Mouse (Mus musculus) hindlimb bud, embryonic 11.5 days (tissue): ENCODE results near the gene Commd2.
A peak's percentile ranks its signal among the peaks of the same experiment; 100 is the strongest.

Experiments used
- DNase-seq: peaks from one replicate; pipeline ENCODE4 v3.0.0-alpha.2; 2012; ENCODE audit warnings: low read depth, low spot score; ENCODE audit errors: extremely low spot score

The Commd2 gene

DNA sequence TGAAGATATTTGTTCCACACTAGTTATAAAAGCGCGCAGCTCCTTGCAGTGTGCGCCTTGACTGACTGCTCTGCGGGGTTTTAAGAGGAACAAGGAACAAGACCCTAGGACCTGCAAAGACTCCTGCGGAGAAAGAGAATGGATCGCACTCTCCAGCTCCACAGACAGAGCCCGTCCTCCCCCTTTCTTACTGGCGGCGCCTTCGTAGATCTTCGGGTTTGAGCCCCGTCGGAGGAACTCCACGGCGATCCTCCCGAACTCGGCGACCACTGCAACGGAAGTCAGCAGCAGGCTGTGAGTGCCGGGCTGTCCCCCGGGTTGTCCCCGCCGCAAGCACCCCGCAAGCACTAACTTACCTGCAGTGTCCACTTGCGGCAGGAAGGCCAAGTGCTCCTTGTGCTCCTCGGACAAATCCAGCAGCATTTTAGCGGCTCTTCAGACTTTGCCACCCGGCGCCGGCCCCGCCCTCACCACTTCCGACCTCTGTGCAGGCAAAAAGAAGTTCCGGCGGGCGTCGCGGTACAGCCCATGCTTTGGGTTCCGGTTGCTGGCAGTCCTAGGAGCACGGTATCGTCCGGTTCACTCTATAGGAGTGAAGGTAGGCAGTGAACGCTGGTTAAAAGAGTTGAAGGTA is at the start of gene Commd2:
Commd2 (minus strand) TSS at position 485 of the 634 bp plus-strand sequence.
- DNase-seq = peak; percentile 35

DNA sequence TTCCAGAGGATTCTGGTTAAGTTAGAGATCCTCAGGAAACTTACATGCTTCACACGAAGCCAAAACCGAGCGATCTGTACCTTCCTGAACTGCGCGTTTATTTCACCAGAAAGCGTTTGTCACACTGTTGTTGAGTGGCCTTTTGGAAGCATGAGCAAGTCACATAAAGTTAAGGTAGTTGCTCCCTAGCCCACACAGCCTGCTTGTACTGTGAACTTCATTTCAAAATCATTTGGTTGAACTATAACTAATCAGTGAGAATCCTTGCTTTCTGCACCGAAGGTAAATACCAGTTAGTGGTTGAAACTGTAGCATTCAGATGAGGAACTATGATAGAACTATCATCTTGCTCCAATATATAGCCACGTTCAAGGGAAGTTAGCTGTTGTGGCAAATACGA is 45.3 kb upstream of the Commd2 start:
- no peak for DNase-seq

DNA sequence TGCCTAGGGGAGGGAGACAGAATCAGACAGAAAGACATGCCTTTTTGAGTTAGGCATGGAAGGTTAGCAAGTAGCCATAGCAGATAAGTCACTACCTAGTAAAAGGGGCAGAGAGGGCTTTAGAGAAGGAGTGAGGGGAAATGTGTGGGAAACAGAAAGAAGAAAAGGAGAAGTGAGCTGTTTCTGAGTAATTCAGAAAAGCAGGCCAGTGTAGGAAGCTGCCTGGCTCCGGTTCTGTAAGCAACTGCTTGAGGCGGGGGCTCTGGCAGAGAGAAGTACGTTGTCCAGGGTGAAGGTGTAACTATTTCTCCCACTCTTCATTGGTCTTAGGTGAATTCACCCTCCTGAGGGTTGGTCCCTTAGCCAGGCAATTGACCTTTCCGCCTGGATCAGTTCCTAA is 44.7 kb upstream of the Commd2 start:
- DNase-seq = no peak

DNA sequence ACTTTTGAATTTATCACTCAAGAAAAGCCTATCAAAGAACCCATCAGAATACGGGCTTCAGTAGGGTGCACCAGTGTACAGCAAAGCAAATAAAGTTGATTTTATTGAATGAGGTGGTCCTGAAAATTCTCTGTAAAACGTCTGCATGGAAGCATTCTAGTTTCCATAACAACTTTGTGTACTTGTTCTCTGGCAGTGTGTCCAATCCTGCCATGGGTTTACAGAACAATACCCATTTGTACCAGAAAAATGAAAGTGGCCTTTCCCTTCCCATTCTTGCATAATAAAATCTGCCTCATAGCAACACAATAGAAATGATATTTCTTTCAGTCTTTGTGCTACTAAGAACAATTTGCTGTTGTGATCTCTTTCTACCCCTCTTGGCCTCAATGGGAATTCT is 41.2 kb upstream of the Commd2 start, which contains the start of gene Ankub1:
Ankub1 (minus strand) TSS at position 81 of the 400 bp plus-strand sequence.
- DNase-seq = no peak

DNA sequence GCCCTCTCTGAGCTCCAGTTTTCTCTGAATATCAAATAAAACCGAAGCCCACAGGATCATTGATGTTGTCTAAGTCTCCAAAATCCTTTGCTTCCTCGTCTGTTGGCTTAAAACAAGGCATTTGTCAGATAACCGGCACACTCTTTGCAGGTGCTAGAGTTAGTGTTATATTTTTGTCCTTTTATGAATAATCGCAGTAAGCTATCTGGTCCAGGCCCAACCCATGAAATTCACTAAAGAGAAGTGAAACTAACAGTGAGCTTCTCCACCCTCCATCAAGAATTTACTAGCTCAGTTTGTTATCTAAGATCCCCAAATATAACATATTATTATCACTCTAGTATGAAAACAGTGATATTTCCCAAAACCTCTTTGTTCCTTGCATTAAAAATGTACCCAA is 40.3 kb upstream of the Commd2 start:
- no peak for DNase-seq

DNA sequence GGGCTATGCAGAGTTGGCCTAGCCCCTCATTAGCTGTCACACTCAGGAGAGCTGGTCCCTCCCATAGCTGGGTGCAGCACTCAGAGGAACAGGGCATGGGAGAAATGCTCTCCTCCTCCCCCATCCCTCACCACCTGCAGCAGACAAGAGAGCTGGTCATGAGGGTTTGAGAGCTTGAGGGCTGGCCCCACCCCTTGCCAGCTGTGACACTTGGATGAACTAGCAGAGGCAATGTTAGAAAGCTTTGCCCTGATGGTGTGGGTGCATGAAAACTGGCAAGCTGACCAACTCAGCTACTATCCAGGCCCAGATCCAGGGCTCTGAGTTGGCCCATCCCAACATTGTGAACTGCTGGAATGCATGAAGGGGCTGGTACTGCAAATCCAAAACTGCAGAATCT is 26.3 kb upstream of the Commd2 start:
- DNase-seq = no peak

DNA sequence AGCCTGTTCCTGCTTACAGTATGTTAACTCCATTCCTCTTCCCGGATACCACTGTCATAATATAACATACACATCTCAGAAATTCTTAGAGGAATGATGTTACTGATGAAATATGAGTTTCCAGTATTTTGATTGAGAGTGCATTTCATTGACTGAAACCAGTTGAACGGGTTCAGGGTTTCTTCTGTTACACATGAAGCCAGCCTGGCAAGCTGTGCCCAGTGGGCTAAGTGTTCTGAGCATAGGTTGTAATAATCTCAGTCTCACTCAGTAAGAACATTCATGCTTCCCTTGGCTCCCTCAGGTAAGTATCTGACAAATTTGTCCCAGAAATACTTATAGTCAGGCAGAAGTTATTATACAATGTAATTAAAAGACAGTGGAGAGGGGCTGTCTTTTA is 22.6 kb upstream of the Commd2 start:
- no peak for DNase-seq

DNA sequence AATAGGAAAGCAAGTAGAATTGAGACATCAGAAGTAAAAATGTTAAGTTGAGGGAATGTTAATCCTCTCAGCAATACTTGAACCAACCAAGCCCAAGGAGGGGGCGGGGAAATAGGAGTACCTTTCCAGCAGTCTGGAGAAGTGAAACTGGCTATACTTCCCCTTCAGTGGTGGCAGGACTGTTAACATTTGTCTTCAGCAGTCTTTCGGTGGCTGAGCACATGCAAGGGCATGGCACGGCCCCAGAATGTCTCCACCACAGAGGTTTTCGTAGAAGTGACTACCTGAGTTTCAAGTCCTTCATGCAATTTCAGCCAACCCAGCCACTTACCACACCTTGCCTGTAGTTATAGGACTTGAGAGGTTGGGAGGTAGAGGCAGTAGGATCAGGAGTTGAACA is 22.1 kb upstream of the Commd2 start:
- no peak for DNase-seq

DNA sequence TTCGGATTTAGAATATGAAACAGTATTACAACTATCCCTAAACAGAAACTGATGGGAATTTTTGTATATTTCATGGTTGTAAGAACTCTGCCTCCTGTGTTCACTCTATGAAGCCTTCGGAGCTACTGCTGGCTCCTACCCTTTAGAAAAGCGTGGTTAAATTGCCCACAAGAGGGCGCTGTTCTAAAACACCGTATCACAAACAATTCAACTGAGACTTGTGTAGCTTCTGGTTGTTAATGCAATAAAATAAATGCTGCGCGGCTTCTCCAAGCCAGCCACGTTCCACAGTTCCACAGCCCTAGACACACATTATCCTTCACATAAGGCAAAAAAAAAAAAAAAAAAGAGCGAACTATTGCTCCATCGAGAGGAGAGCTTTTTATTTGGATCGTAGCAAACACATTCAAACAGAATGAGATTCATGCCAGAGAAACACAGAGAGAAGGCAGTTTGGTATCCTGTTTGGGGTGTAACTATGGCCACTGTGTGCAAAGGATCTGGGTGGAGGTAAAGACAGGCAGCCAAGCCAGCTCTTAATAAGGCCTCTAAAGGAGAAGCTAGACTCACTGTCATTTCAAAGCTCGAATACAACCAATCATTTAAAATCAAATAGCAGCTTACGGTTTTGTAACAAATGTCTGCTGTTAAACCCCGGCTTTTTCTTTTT is 15.7 kb upstream of the Commd2 start:
- peak; percentile 80 for DNase-seq

DNA sequence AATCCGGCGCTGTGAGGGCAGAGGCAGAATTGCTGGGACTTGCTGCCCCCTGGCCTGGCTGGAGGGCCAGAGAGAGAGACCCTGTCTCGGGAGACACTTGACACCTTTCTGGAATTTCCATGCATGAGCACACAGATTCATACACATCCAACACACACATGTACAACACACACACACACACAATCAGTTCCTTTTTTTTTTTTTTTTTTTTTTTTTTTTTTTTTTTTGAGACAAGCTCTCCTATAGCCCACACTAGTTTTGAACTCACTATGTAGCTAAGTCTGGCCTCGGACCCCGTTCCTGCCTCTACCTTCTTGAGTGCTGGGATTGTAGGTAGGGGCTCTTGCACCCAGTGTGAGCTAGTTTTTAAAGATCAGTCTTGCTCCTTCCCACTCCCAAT is 14.4 kb upstream of the Commd2 start:
- DNase-seq = no peak

DNA sequence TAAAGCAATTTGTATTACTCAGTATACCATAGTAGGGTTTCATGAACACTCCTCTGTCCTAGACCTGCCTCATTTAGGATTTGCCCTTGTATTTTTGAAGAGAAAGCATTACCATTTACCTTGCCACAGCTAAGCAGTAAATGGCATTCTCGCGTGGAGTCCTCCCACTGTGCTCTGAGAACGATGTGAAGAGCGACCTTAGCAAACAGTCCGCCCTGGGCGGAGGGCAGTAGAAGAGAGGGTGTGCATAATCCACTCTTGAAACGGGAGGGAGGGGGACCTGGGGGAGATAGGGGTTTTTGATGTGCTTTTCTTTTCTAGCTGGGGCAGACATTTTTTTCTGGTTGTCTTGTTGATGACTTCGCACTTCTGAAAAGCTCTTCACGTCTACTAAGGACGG is 13.2 kb upstream of the Commd2 start:
- DNase-seq = no peak

DNA sequence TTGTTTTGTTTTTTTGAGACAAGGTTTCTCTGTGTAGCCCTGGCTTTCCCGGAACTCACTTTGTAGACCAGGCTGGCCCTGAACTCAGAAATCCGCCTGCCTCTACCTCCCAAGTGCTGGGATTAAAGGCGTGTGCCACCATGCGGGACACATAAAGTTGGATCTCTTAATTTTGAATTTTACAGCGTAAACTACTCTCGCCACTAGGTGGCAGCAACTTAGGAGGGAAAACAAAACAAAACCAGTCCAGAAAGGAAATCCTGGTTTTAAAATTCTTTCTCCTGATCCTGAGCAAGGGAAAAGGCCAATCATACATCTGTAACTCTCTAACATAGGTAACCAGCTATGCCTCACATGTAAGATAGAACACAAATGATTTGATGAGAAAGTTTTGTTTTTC is 12.2 kb upstream of the Commd2 start:
- DNase-seq = peak; percentile 71

DNA sequence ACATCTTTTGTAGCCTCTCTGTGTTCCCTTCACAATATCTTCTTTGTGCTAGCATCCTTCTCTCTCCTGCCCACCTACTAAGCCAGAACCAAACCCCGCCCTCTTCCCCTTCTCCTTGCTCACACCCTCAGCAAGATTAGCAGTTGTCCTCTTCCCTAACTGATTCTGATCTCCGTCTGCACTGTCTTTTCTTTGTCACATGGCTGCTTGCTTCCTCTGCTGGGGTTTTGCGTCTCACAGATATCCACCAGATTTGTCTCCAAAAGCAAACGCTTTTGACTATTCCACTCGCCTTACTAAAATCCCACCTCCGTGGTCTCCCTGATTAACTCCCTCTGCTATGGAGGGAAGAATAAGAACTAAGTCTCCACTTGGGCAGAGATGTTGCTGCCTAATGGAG is 7.1 kb upstream of the Commd2 start:
- DNase-seq = no peak

DNA sequence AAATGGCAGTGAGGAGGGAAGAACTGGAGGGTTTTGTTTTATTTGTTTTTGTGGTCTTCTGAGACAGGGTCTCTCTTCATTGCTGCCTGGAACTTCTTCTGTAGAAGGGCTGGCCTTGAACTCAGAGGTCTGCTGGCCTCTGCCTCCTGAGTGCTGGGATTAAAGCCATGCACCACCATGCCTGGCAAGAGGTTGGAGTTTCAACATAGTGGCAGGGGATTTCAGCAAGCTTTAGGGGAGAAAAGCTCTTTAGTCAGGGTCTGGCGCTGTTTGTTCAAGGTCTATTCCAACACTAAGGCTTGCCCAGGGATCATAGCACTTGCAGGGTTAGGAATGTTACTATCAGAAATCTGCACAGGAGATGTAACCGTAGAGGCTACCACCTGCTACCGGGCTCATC is 2.1 kb upstream of the Commd2 start:
- DNase-seq = no peak

DNA sequence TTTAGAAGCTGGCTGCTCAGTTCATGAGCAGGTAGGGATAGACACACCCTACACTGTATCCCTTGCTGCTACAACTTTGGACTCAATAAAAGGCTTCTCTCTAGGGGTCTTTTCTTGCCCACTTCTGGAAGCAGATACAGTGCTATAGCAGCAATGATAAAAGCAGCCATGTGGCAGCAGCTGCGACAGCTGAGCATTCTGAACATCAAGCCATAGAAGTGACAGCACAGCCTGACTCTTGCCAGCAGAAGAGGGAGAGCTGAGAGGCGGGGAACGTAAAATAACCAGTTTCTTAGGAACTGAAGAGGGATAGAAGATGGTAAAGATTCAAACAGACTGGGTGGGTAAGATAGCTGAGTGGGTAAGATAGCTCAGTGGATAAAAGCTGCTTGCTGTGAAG is 970 bp upstream of the Commd2 start:
- DNase-seq = no peak

DNA sequence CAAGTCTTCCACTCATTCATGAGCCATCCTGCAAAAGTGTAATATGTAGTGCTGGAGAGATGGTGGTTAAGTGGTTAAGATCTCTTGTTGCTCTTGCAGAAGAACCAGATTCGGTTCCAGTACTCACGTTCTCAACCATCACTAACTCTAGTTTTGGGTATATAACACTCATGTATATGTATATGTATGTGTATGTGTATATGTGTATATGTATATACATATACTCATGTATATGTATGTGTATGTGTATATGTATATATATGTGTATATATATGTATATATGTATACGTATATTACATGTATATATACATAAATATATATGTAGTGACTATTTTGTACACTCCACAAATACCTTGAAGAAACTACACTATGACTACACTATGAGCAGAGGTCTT is 347 bp upstream of the Commd2 start:
- peak; percentile 30 for DNase-seq

DNA sequence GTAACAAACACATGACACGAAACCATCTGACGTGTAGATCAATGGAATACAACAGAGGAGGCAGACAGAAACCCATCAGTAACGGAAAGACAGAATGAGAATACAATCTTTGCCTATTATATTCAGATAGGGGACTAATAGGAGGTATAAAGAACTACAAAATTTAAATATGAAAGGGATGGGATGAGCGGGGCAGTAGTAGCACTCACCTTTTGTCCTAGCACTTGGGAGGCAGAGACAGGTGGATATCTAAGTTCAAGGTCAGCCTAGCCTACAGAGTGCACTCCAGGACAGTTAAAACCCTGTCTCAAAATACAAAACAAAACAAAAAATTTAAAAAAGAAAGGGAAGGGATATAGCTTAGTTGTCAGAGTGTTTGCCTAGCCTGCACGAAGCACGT is 8.3 kb downstream of the Commd2 start:
- DNase-seq = no peak

DNA sequence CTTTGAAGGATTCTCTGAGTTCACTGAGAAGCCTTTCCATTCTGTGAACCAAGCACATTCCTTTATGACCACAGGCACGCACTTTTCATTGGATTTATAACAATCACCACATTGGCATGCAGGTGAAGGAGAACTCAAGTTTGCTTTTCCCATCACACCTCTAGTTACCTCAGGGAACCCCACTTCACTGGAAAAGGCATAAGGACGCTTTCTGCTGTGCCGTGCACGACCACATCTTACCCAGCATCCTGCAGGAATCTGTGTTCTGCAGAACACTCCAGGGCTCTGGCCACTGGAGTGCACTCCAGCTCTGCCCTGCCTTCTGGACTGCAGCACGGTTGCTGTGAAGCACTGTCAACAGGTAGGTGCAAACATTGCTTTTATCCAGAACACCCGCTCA is 13.9 kb downstream of the Commd2 start:
- DNase-seq = no peak

DNA sequence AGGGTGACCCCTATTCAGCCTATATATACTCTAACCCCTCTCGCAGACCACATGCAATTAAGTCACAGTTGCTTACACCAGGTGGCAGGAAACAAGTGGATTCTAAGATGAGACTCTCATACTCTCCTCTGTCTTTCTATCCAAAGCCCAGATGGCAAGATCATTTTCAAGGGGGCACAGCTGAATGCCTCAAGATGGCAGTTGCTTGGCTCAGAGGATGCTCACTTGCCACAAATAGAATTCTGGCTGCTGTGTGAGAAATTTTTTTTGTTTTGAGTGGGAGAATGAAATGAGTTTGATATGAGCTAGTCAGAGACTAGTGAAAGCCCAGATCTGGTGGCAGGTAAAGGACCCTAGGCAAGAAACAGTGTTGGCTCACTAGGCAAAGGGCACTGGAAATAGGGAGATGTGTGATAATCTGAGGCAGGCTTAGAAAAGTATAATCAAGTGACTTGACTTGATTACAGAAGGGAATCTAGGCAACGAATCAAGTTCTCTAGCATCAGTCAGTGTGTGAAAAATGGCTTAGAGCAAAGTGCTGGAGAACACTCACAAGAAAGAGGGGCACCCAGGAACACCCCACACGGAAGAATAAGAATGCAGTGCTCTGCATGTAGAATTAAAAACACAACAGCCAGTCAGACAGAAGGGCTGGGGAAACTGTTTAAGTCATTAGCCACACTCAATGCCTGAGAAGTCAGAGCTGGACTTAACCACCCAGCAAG is 16.6 kb downstream of the Commd2 start:
- DNase-seq = no peak

DNA sequence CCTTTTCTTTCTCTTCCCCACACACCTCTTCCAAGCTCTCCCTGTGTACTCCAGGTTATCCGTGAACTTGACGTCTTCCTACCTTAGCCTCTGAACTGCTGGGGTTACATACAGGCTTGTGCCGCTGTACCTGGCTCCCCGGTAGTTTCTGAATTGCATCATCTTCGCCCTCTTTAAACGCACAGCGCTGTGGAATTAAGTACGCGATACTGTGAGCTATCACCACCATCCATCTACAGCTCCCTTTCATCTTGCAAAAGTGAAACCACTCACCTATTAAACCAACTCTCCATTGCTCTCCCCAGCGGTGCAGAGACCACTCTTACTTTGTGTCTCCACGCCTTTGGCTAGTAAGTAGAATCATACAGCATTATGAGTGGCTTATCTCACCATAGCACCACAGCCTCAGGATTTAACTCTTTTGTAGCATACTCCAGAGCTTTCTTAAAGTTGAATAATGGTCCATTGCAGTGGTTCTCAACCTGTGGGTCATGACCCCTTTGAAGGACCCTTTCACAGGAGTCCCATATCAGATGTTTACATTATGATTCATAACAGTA is 24.5 kb downstream of the Commd2 start:
- no peak for DNase-seq

DNA sequence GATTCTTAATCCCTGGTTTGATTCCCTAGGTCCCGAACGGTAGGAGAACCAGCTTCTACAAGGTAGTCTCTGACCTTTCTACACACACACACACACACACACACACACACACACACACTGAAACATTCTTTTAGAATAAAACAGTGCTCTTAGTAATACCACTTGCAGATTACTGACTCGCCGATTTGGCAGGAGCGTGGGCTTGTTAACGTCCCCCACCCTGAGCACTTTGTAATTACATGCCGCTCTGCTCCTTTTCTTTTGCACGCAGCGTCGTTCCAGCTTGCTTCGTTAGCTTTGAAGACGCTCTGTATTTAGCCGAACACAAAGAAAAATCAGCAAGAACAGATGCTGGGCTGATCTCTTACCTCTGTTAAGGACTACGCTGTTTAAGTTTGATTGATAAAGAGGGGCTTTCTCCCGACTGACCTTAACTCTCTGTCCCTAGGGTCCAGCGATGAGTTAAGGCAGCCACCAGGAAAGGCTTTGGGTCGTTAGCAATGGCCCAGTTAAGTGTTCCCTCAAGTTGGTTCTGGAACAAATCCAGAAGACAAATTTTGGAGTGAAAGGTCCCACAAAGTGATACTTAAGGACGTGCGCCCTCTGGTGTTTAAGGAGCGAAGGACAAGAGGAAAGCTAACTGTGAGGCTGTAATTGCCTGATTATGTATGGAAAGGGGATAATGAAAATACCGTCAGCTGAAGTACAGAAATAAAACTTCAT is 26.1 kb downstream of the Commd2 start:
- DNase-seq = peak; percentile 81
